Mouse (Mus musculus) heart, adult 2 months (tissue): ENCODE measurements at regions not wholly inside any gene's neighbourhood (a gene's known extent, or its start where the extent isn't known, plus 50 kb on each side); places are given as distances from the start of the nearest gene placed in this dataset.

Source experiments
- CTCF ChIP-seq: fragments of 200-600 bp; IDR thresholded peaks from 2 replicates; pipeline ENCODE4 v1.8.1; 2022; ENCODE audit warnings: antibody characterized with exemption, mild to moderate bottlenecking, moderate library complexity
- POLR2A ChIP-seq: fragments of 200-500 bp; IDR thresholded peaks from 2 replicates; pipeline ENCODE4 v1.6.1; 2011; ENCODE audit warnings: mild to moderate bottlenecking, low read depth, low read length, control low read depth; ENCODE audit not compliant: insufficient read depth

DNA sequence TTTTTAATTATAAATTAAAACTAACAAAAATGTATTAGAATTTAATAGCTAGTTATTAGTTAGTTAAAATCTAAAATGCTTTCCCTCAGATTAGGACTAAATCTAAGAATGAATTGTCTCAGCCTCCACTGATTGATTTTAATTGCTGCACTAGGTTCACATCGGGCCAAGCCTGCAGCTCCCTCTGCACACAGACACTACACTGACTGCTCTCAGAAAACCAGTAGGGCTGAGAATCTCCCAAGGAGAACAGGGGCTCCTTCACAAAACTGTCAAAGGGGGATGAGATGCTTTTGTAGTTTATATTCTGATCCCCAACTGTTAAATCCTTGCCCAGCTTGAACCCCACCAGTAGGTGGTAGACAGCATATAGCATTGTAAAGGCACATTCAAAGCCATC, 151.0 kb upstream of the Pou1f1 start:
- no peak for TF ChIP-seq CTCF
- no peak for TF ChIP-seq POLR2A
